Mouse (Mus musculus): ENCODE measurements at regions not wholly inside any gene's neighbourhood (a gene's known extent, or its start where the extent isn't known, plus 50 kb on each side); places are given as distances from the start of the nearest gene placed in this dataset.

DNA sequence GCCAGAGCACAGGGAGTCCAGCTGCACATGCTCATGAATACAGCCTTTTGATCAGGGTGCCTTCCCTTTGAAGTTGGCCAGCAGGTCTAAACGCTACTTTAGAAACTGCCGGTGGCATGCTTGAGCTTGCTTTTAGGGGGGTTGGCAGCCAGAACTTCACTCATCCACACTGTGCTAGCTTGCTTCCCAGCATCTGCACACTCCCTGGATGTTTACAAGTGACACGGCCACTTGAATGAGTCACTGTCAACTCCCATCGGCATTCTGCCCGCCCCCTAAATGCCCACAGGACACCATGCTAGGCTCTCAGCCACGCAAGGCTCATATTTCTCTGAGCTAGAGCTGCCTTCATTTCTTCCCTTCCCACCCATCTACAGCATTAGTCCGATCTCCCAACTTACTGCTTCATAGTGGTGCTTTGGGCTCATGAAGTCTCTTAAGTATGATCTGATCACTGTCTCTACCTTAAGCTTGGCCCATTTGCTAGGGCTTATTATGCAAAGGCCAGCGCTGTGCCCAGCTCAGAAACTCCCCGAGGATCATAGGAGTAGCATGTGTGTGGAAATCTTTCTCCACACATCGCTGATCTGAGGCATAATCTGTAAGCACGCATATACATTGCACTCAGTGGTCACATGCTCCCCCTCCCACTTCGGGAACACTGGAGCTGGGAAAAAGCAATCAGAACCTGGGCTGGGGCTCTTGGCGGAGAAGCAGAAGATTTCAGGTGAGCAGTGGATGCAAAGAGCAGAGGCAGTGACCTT is 112.1 kb upstream of the Stmnd1 start:
- Histone ChIP-seq H3K27me3 (replicated peaks; ENCODE audit: insufficient read depth, low read length) (no peaks in the 10 kb centered on the region), H3K9me3 (ENCODE audit: low read length) (no peaks in the 10 kb centered on the region), H3K4me1 (ENCODE audit: insufficient read depth, low read depth, low read length) (no peaks in the 10 kb centered on the region), H3K9ac (replicated peaks; ENCODE audit: low read depth) (no peak overlapping the region), H3K27ac (ENCODE audit: low read length) (no peak overlapping the region), H3K4me2 (replicated peaks; ENCODE audit: low read depth, low read length) (peak overlapping the region; percentile 35), H3K4me3 (ENCODE audit: low read depth, low read length) (no peak overlapping the region), H3K36me3 (ENCODE audit: insufficient read depth, low read length) (no peaks in the 10 kb centered on the region)
- peak; percentile 62; the same call in 1 of the 2 replicates for ATAC-seq
- TF ChIP-seq CTCF (IDR thresholded peaks at IDR 0.05) (no peak), EP300 (IDR thresholded peaks at IDR 0.05) (no peak)
- 40% methylated on average over 13 of the region's 13 CpGs for WGBS
- DNase-seq (ENCODE audit: low spot score), result peak; percentile 4

DNA sequence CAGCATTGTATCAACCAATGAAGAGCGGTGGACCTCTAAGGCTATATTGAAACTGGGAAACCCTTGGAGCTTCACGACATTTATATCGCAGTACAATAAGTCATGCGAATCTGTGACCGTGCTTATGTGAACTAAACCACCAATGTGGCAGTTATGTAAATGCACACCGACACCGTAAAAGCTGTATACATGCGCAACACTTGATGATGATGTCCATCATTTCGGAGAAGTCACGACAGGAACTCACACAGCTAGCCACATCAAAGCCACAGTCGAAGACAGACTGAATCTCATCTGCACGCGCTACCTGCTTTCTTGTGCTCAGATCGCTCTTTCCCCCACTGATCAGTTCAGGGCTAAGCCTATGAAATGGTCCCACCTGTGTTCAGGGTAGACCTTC is 114.2 kb upstream of the Stmnd1 start:
- Histone ChIP-seq H3K27me3 (replicated peaks; ENCODE audit: insufficient read depth, low read length) (no peaks in the 10 kb centered on the region), H3K9ac (replicated peaks; ENCODE audit: low read depth) (no peak overlapping the region), H3K36me3 (ENCODE audit: insufficient read depth, low read length) (no peaks in the 10 kb centered on the region), H3K9me3 (ENCODE audit: low read length) (no peaks in the 10 kb centered on the region), H3K27ac (ENCODE audit: low read length) (no peak overlapping the region), H3K4me1 (ENCODE audit: insufficient read depth, low read depth, low read length) (no peaks in the 10 kb centered on the region), H3K4me3 (ENCODE audit: low read depth, low read length) (no peak overlapping the region), H3K4me2 (replicated peaks; ENCODE audit: low read depth, low read length) (no peak overlapping the region)
- WGBS, result 93% methylated on average over 14 of the region's 14 CpGs
- ATAC-seq (no peak), DNase-seq (ENCODE audit: low spot score) (no peak)
- TF ChIP-seq CTCF (IDR thresholded peaks at IDR 0.05) (no peak), EP300 (IDR thresholded peaks at IDR 0.05) (no peak)

DNA sequence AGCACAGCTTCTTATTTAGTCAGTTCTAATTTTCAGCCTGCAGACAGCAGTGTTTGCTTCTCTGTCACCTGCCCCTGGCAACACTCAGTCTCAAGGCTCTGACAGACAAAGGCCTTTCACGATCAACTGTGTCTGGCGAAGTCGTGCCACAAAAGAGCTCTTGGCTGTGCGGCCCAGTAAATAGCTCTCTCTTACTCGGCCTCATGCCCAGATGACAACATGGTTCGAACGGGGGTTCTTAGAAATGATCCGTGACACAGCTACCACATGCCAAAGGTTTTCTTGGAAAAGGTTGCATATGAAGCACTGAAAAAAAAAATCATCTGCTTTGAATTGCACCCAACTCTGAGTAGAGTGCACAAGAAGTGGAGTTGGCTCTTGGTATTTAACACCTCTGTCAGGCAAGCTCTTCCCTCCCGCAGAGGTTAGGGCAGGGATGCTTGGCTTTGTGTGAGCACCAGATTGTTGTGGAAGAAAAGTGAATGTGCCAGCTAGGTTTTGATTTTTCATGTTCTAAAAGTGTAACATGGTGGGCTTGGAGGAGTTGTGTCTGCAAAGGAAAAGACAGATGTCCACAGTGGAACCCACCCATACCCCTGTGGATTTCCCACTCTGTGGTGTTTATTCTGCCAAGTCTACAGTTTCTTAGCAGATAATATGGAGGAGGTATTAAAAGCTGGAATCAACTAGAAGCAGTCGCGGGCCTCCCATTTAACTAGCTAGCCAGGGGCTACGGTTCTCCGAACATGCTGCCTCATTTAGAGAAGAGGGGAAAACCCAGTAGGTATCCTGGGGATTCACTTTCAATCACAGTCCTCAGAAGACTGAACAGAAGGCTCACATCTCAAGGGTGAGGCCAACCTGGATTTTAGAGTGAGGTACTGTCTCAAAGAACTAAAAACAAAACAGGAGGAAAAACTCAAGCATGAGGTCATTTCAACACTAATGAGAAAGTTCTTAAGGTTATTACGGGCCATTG is 120.0 kb upstream of the Stmnd1 start:
- H3K4me2 ChIP-seq (replicated peaks; ENCODE audit: low read depth, low read length), result no peak overlapping the region
- no peak overlapping the region for H3K4me3 ChIP-seq (ENCODE audit: low read depth, low read length)
- H3K4me1 ChIP-seq (ENCODE audit: insufficient read depth, low read depth, low read length), result no peaks in the 10 kb centered on the region
- 76% methylated on average over 14 of the region's 14 CpGs for WGBS
- no peak overlapping the region for H3K9ac ChIP-seq (replicated peaks; ENCODE audit: low read depth)
- ATAC-seq (no peak), DNase-seq (ENCODE audit: low spot score) (no peak)
- no peak overlapping the region for H3K27ac ChIP-seq (ENCODE audit: low read length)
- H3K27me3 ChIP-seq (replicated peaks; ENCODE audit: insufficient read depth, low read length), result no peaks in the 10 kb centered on the region
- no peak for TF ChIP-seq CTCF (IDR thresholded peaks at IDR 0.05)
- no peak for TF ChIP-seq EP300 (IDR thresholded peaks at IDR 0.05)
- H3K9me3 ChIP-seq (ENCODE audit: low read length), result no peaks in the 10 kb centered on the region
- no peaks in the 10 kb centered on the region for H3K36me3 ChIP-seq (ENCODE audit: insufficient read depth, low read length)

DNA sequence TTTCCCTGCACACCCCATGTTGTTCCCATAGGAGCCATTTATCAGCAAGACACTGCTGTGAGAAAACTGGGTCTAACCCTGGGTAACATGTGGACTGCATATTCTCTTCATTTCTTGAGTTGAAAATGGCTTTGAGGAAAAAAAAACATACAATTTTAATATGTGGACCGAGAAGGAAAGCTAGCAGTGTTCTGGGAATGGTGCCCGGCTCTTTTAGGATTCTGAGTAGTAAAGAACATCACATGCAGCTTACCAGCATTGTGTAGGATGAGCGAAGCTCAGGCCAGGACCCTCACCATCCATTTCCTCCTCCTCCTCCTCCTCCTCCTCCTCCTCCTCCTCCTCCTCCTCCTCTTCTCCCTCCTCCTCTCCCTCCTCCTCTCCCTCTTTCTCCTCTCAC is 133.5 kb upstream of the Stmnd1 start:
- TF ChIP-seq CTCF (IDR thresholded peaks at IDR 0.05) (no peak), EP300 (IDR thresholded peaks at IDR 0.05) (no peak)
- ATAC-seq (no peak), DNase-seq (ENCODE audit: low spot score) (no peak)
- Histone ChIP-seq H3K27ac (ENCODE audit: low read length) (no peak overlapping the region), H3K27me3 (replicated peaks; ENCODE audit: insufficient read depth, low read length) (no peaks in the 10 kb centered on the region), H3K9me3 (ENCODE audit: low read length) (no peaks in the 10 kb centered on the region), H3K4me2 (replicated peaks; ENCODE audit: low read depth, low read length) (no peak overlapping the region), H3K4me1 (ENCODE audit: insufficient read depth, low read depth, low read length) (no peaks in the 10 kb centered on the region), H3K4me3 (ENCODE audit: low read depth, low read length) (no peak overlapping the region), H3K9ac (replicated peaks; ENCODE audit: low read depth) (no peak overlapping the region), H3K36me3 (ENCODE audit: insufficient read depth, low read length) (no peaks in the 10 kb centered on the region)
- WGBS, result 82% methylated on average over 3 of the region's 3 CpGs

DNA sequence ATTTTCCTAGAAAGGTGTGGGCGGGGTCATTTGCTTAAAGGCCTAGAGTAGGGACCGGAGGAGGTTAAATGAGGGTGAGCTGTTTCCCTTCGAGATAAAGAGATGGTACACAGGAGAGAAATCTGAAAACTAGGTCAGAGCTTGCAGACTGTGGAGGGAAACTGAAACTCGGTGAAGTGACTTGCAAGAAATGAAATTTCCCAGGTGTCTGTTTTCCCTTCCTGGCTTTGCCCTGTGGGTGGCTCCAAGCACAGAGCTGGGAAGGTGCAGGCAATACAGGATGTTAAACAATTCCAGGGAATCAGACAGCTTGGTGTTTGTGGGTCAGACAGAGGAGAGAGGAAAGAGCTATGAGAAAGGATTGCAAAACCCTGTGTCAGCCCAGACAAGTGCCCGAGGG is 134.3 kb upstream of the Stmnd1 start:
- WGBS, result 64% methylated on average over 5 of the region's 5 CpGs
- Histone ChIP-seq H3K9me3 (ENCODE audit: low read length) (no peaks in the 10 kb centered on the region), H3K4me1 (ENCODE audit: insufficient read depth, low read depth, low read length) (no peaks in the 10 kb centered on the region), H3K36me3 (ENCODE audit: insufficient read depth, low read length) (no peaks in the 10 kb centered on the region), H3K4me3 (ENCODE audit: low read depth, low read length) (no peak overlapping the region), H3K9ac (replicated peaks; ENCODE audit: low read depth) (no peak overlapping the region), H3K27ac (ENCODE audit: low read length) (no peak overlapping the region), H3K27me3 (replicated peaks; ENCODE audit: insufficient read depth, low read length) (no peaks in the 10 kb centered on the region), H3K4me2 (replicated peaks; ENCODE audit: low read depth, low read length) (no peak overlapping the region)
- ATAC-seq (no peak), DNase-seq (ENCODE audit: low spot score) (no peak)
- no peak for TF ChIP-seq CTCF (IDR thresholded peaks at IDR 0.05)
- no peak for TF ChIP-seq EP300 (IDR thresholded peaks at IDR 0.05)

DNA sequence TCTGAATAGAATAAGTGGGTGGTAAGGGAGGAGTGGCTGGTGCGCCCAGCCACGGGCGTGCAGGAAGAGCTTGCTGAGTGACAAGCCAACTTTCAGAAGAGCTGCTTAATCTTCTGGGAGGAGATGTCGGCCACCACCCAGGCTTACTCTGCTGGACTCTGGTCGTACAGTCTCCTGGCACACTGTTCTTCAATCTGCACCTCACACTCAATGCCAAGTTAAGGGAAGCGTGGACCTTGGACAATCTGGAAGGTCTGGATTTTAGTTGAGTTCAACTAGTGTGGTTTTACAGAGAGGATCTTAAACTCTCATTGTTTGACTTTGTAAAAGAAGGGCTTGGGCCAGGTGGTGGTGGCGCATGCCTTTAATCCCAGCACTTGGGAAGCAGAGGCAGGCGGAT is 138.1 kb upstream of the Stmnd1 start:
- TF ChIP-seq EP300 (IDR thresholded peaks at IDR 0.05) (no peak), CTCF (IDR thresholded peaks at IDR 0.05) (no peak)
- H3K4me2 ChIP-seq (replicated peaks; ENCODE audit: low read depth, low read length), result no peak overlapping the region
- no peak overlapping the region for H3K4me3 ChIP-seq (ENCODE audit: low read depth, low read length)
- no peaks in the 10 kb centered on the region for H3K9me3 ChIP-seq (ENCODE audit: low read length)
- no peaks in the 10 kb centered on the region for H3K36me3 ChIP-seq (ENCODE audit: insufficient read depth, low read length)
- H3K27ac ChIP-seq (ENCODE audit: low read length), result no peak overlapping the region
- no peak for DNase-seq (ENCODE audit: low spot score)
- no peaks in the 10 kb centered on the region for H3K4me1 ChIP-seq (ENCODE audit: insufficient read depth, low read depth, low read length)
- no peak overlapping the region for H3K9ac ChIP-seq (replicated peaks; ENCODE audit: low read depth)
- no peak for ATAC-seq
- 80% methylated on average over 8 of the region's 8 CpGs for WGBS
- H3K27me3 ChIP-seq (replicated peaks; ENCODE audit: insufficient read depth, low read length), result no peaks in the 10 kb centered on the region

Measured in lung, postnatal 0 days (tissue).